Mouse (Mus musculus) kidney, adult 2 months (tissue): ENCODE results near the gene Trim75.

Experiments
- CTCF ChIP-seq: fragments of 200-500 bp; conservative IDR thresholded peaks from 2 replicates; pipeline ENCODE4 v1.5.1; 2011; ENCODE audit warnings: low read depth, mild to moderate bottlenecking, control low read depth, low read length, moderate library complexity, mixed read lengths; ENCODE audit not compliant: insufficient read depth, insufficient read length
- POLR2A ChIP-seq: fragments of 200-500 bp; IDR thresholded peaks from one replicate; pipeline ENCODE4 v1.6.1; 2011; ENCODE audit warnings: low read depth, low read length, control low read depth

DNA sequence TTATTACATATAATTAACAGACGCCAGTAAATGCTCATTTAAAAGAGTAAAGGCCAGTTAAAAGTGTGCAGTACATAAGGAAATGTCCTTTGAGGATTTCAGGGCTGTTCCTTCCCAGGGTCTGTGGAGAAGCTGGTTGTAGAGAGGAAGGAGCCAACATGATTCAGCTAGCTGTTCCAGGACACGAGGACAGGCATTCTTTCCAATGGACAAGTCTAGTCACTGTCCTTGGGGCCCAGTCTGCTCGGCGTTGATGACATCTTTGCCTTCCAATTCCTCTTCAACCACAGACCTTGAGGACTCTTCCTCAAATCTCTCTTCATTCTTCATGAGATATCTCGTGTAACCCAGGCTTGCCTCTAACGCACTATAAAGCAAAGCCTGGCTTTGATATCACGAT is 42.0 kb downstream of the Trim75 start:
- TF ChIP-seq CTCF (no peak), POLR2A (no peak)
